Mouse (Mus musculus): Measurements from ENCODE around the gene Hist1h4h. TPM values are rescaled to one million over a fixed set of nuclear protein-coding genes. Genes with fewer than 3 reads are reported as not detected.

Hist1h4h gene
- polyA plus RNA-seq, 1 experiment, result 21.5 TPM

- TF ChIP-seq MYOG (IDR thresholded peaks at IDR 0.05; ENCODE audit: control insufficient read depth in 1 of 3, insufficient read depth in 1 of 3, insufficient read length in 2 of 3, low read depth in 2 of 3) (no peak), MAX (IDR thresholded peaks at IDR 0.05; ENCODE audit: low read depth) (no peak), POLR2A (IDR thresholded peaks at IDR 0.05; ENCODE audit: insufficient read length, low read depth) (no peak), TCF3 (IDR thresholded peaks at IDR 0.05; ENCODE audit: insufficient read length, low read depth) (no peak)
Observed at GRCm38 (mm10) chr13:23577835-23578234, 47.0 kb downstream of the Hist1h4h start.

More at GRCm38 (mm10) chr13:23577835-23578234, 47.0 kb downstream of the Hist1h4h start:
- no peak overlapping the region for H3K4me2 ChIP-seq (ENCODE audit: low read depth)
- no peaks in the 10 kb centered on the region for H3K36me3 ChIP-seq (ENCODE audit: control insufficient read depth, insufficient read depth)
- no peak overlapping the region for H3ac ChIP-seq (ENCODE audit: control insufficient read depth, insufficient read length)
- no peaks in the 10 kb centered on the region for H3K27me3 ChIP-seq (ENCODE audit: control insufficient read depth, insufficient read depth, insufficient read length)
- no peak overlapping the region for H3K4me3 ChIP-seq
- no peaks in the 10 kb centered on the region for H3K79me2 ChIP-seq (ENCODE audit: control insufficient read depth, insufficient read depth)

Other genes with a start within 250 kb of the Hist1h4h start
- gene Zfp322a, start 161.8 kb upstream of the Hist1h4h start, polyA plus RNA-seq (2012; fragmentation: generic; extraction: Trizol), result 4.3 TPM
- 7.4 TPM for gene Abt1, start 107.2 kb upstream of the Hist1h4h start, polyA plus RNA-seq (2012; fragmentation: generic; extraction: Trizol)
- 0.02 TPM for gene Btn1a1, start 65.1 kb upstream of the Hist1h4h start, polyA plus RNA-seq (2012; fragmentation: generic; extraction: Trizol)
- 0.20 TPM for gene Btn2a2, start 42.2 kb upstream of the Hist1h4h start, polyA plus RNA-seq (2012; fragmentation: generic; extraction: Trizol)
- gene Hist1h2af, start 2.9 kb downstream of the Hist1h4h start, polyA plus RNA-seq (2012; fragmentation: generic; extraction: Trizol), result 24.4 TPM
- 3.3 TPM for gene Hist1h3g, start 4.4 kb downstream of the Hist1h4h start, polyA plus RNA-seq (2012; fragmentation: generic; extraction: Trizol)
- gene Hist1h2bh, start 12.3 kb downstream of the Hist1h4h start, polyA plus RNA-seq (2012; fragmentation: generic; extraction: Trizol), result 1.1 TPM
- 0.91 TPM for gene Hist1h3f, start 13.0 kb downstream of the Hist1h4h start, polyA plus RNA-seq (2012; fragmentation: generic; extraction: Trizol)
- 4.1 TPM for gene Hist1h4f, start 20.6 kb downstream of the Hist1h4h start, polyA plus RNA-seq (2012; fragmentation: generic; extraction: Trizol)
- 0.65 TPM for gene Hist1h1d, start 22.2 kb downstream of the Hist1h4h start, polyA plus RNA-seq (2012; fragmentation: generic; extraction: Trizol)
- gene Hist1h3e, start 31.3 kb downstream of the Hist1h4h start, polyA plus RNA-seq (2012; fragmentation: generic; extraction: Trizol), result 1.7 TPM
- 4.5 TPM for gene Hist1h2ae, start 40.2 kb downstream of the Hist1h4h start, polyA plus RNA-seq (2012; fragmentation: generic; extraction: Trizol)
- gene Hist1h2bg, start 40.3 kb downstream of the Hist1h4h start, polyA plus RNA-seq (2012; fragmentation: generic; extraction: Trizol), result 7.8 TPM
- 2.1 TPM for gene Hist1h2bf, start 43.1 kb downstream of the Hist1h4h start, polyA plus RNA-seq (2012; fragmentation: generic; extraction: Trizol)
- 1.6 TPM for gene Hist1h2ad, start 43.3 kb downstream of the Hist1h4h start, polyA plus RNA-seq (2012; fragmentation: generic; extraction: Trizol)
- 2.5 TPM for gene Hist1h3d, start 44.7 kb downstream of the Hist1h4h start, polyA plus RNA-seq (2012; fragmentation: generic; extraction: Trizol)
- 1.8 TPM for gene Hist1h4d, start 50.5 kb downstream of the Hist1h4h start, polyA plus RNA-seq (2012; fragmentation: generic; extraction: Trizol)
- gene Hist1h2be, start 90.1 kb downstream of the Hist1h4h start, polyA plus RNA-seq (2012; fragmentation: generic; extraction: Trizol), result 4.3 TPM
- gene Hist1h1e, start 91.5 kb downstream of the Hist1h4h start, polyA plus RNA-seq (2012; fragmentation: generic; extraction: Trizol), result 4.7 TPM
- gene Hist1h2ac, start 152.9 kb downstream of the Hist1h4h start, polyA plus RNA-seq (2012; fragmentation: generic; extraction: Trizol), result 1.3 TPM
- gene Hist1h2bc, start 153.1 kb downstream of the Hist1h4h start, polyA plus RNA-seq (2012; fragmentation: generic; extraction: Trizol), result 113 TPM
- gene Hist1h1t, start 164.8 kb downstream of the Hist1h4h start, polyA plus RNA-seq (2012; fragmentation: generic; extraction: Trizol), result 0.05 TPM
- 0.56 TPM for gene Hist1h4c, start 167.4 kb downstream of the Hist1h4h start, polyA plus RNA-seq (2012; fragmentation: generic; extraction: Trizol)
- 5.1 TPM for gene Hfe, start 179.8 kb downstream of the Hist1h4h start, polyA plus RNA-seq (2012; fragmentation: generic; extraction: Trizol)
- gene Hist1h1c, start 207.8 kb downstream of the Hist1h4h start, polyA plus RNA-seq (2012; fragmentation: generic; extraction: Trizol), result 273 TPM
- 2.5 TPM for gene Hist1h3c, start 214.6 kb downstream of the Hist1h4h start, polyA plus RNA-seq (2012; fragmentation: generic; extraction: Trizol)
- gene Hist1h2bb, start 215.7 kb downstream of the Hist1h4h start, polyA plus RNA-seq (2012; fragmentation: generic; extraction: Trizol), result 1.3 TPM
- 2.1 TPM for gene Hist1h2ab, start 220.1 kb downstream of the Hist1h4h start, polyA plus RNA-seq (2012; fragmentation: generic; extraction: Trizol)
- gene Hist1h3b, start 221.2 kb downstream of the Hist1h4h start, polyA plus RNA-seq (2012; fragmentation: generic; extraction: Trizol), result 1.3 TPM
- 5.5 TPM for gene Hist1h4b, start 226.0 kb downstream of the Hist1h4h start, polyA plus RNA-seq (2012; fragmentation: generic; extraction: Trizol)
- gene Hist1h4a, start 230.2 kb downstream of the Hist1h4h start, polyA plus RNA-seq (2012; fragmentation: generic; extraction: Trizol), result 4.2 TPM
- gene Hist1h3a, start 231.3 kb downstream of the Hist1h4h start, polyA plus RNA-seq (2012; fragmentation: generic; extraction: Trizol), result 1.3 TPM
- gene Hist1h1a, start 232.6 kb downstream of the Hist1h4h start, polyA plus RNA-seq (2012; fragmentation: generic; extraction: Trizol), result 0.98 TPM
- not detected for gene Trim38, start 238.9 kb downstream of the Hist1h4h start, polyA plus RNA-seq (2012; fragmentation: generic; extraction: Trizol)